9 mouse cellular contexts compared by ENCODE assay signal in genomic region chr11:109244635-109245360, GRCm38 (mm10). TPM values are rescaled to one million over a fixed set of nuclear protein-coding genes. Genes with fewer than 3 reads are reported as not detected.
A peak's percentile ranks its signal among the peaks of the same experiment; 100 is the strongest.
DNase-seq lines count a peak whose midpoint lies in the region; TF ChIP-seq lines count a peak whose summit lies in the region.
"Had no signal": no experiment of that assay in that cellular context is flagged by ENCODE, and none has a peak within 500 bp of the region (broad histone marks: within the 10 kb centered on the region; RNA-seq: fewer than 3 reads in every experiment).

No protein-coding gene starts in this region.

- no peaks in the 10 kb centered on the region for H3K36me3 ChIP-seq in C2C12 (ENCODE audit: control insufficient read depth, insufficient read depth)
- no peaks in the 10 kb centered on the region for H3K36me3 ChIP-seq in liver, adult 2 months (ENCODE audit: control insufficient read depth, insufficient read depth, low read length)
- H3K36me3 ChIP-seq: liver, embryonic 15.5 days had no signal

- no peaks in the 10 kb centered on the region for H3K79me2 ChIP-seq in C2C12 (ENCODE audit: control insufficient read depth, insufficient read depth)
- no peaks in the 10 kb centered on the region for H3K79me2 ChIP-seq in liver, adult 2 months (ENCODE audit: control insufficient read depth, insufficient read depth, low read length)

- peak; percentile 33 for DNase-seq in MEL-GATA-1-ER (ENCODE audit: extremely low read depth, low read depth)
- peak; percentile 68 to 76 for DNase-seq in cerebellum, postnatal 10 days
- DNase-seq in frontal cortex, postnatal 36 days (ENCODE audit: low spot score in 2 of 2), result peak; percentile 35 to 57
- DNase-seq in kidney, adult 8-10 months, result peak; percentile 8 to 12
- peak; percentile 17 for DNase-seq in liver, adult 2 months (ENCODE audit: extremely low read depth, low read depth, low spot score)
- DNase-seq in natural killer cell, adult 2 months (ENCODE audit: low spot score in 2 of 2), result peak; percentile 18 to 25
- DNase-seq in urinary bladder, postnatal 36 days (ENCODE audit: low spot score in 2 of 2), result peak; percentile 3 to 17

- no peaks in the 10 kb centered on the region for H3K4me1 ChIP-seq in liver, adult 2 months (ENCODE audit: control insufficient read depth, insufficient read depth, low read length)
- H3K4me1 ChIP-seq: liver, embryonic 15.5 days had no signal

- H3K27ac ChIP-seq in liver, adult 2 months (replicated peaks; ENCODE audit: insufficient read depth, low read depth, low read length), result no peak overlapping the region
- H3K27ac ChIP-seq: liver, embryonic 15.5 days had no signal

- H3K79me3 ChIP-seq in C2C12 (ENCODE audit: low read depth), result no peaks in the 10 kb centered on the region

- H3K27me3 ChIP-seq in C2C12 (ENCODE audit: control insufficient read depth, insufficient read depth, insufficient read length), result peaks cover 5% of the 10 kb centered on the region
- H3K27me3 ChIP-seq in liver, adult 2 months (ENCODE audit: control insufficient read depth, insufficient read depth, low read length), result no peaks in the 10 kb centered on the region
- H3K27me3 ChIP-seq: liver, embryonic 15.5 days had no signal

- TF ChIP-seq POLR2A in liver, adult 2 months (IDR thresholded peaks at IDR 0.05; ENCODE audit: extremely low read depth, insufficient read depth, low read length), result no peak

- peak; percentile 58 for TF ChIP-seq CTCF in C2C12 (IDR thresholded peaks at IDR 0.05; ENCODE audit: control insufficient read depth, insufficient read depth, insufficient read length)
- TF ChIP-seq CTCF in liver, adult 2 months (IDR thresholded peaks at IDR 0.05; ENCODE audit: low read depth, low read length), result peak; percentile 87

- H3ac ChIP-seq in C2C12 (ENCODE audit: control insufficient read depth, insufficient read length, low read depth), result no peak overlapping the region

- no peak overlapping the region for H3K9ac ChIP-seq in liver, adult 2 months (ENCODE audit: low read depth, low read length)
- H3K9ac ChIP-seq: liver, embryonic 15.5 days had no signal

- WGBS in liver, adult 2 months, result 31% methylated on average over 23 of the region's 23 CpGs

- H3K4me3 ChIP-seq in C2C12 (ENCODE audit: insufficient read depth, poor library complexity, severe bottlenecking), result no peak overlapping the region
- no peak overlapping the region for H3K4me3 ChIP-seq in liver, adult 2 months (ENCODE audit: insufficient read depth, low read depth, low read length)
- H3K4me3 ChIP-seq: liver, embryonic 15.5 days had no signal

TF ChIP-seq in C2C12, 6 proteins besides CTCF, POLR2A, EP300 and RAD21:
- no peak for TF ChIP-seq MAX (IDR thresholded peaks at IDR 0.05)
- no peak for TF ChIP-seq USF1 (IDR thresholded peaks at IDR 0.05; ENCODE audit: low read depth)
- TF ChIP-seq MYOG (IDR thresholded peaks at IDR 0.05; ENCODE audit: control insufficient read depth, extremely low read depth, insufficient read length), result no peak
- no peak for TF ChIP-seq FOSL1 (IDR thresholded peaks at IDR 0.05; ENCODE audit: insufficient read depth, low read length, poor library complexity, severe bottlenecking)
- TF ChIP-seq CEBPB (IDR thresholded peaks at IDR 0.05; ENCODE audit: low read depth), result no peak
- TF ChIP-seq MYOD1 (IDR thresholded peaks at IDR 0.05; ENCODE audit: control insufficient read depth, insufficient read length, low read depth), result no peak

RNA-seq across cellular contexts. Expression of gene Rgs9, which starts 53.1 kb away (rescaled TPM):
- polyA plus RNA-seq in C2C12 (2012; fragmentation: generic; extraction: Trizol), result 0.02 TPM
- 0.37 and 0.54 TPM in 2 replicates for total RNA-seq in liver, adult 2 months (2014; rRNA removed)
- polyA plus RNA-seq in liver, adult 2 months (2012; rRNA removed), result 0.09 and 0.22 TPM in 2 replicates

Comparison
In these comparisons a context has a peak if more than half of its experiments do, and no peak if none do; other contexts are left out.
1. DNase-seq: peak in every context shown above with its lines; median percentile 72 in cerebellum, postnatal 10 days; 46 in frontal cortex, postnatal 36 days; 33 in MEL-GATA-1-ER; 22 in natural killer cell, adult 2 months; 17 in liver, adult 2 months; 10 in kidney, adult 8-10 months; 10 in urinary bladder, postnatal 36 days.